29 mouse cellular contexts compared by ENCODE assay signal in genomic region chr16:50673339-50673738, GRCm38 (mm10).
DNase-seq lines count a peak whose midpoint lies in the region; ATAC-seq and TF ChIP-seq lines count a peak whose summit lies in the region.
"Had no signal": no experiment of that assay in that cellular context is flagged by ENCODE, and none has a peak within 500 bp of the region (broad histone marks: within the 10 kb centered on the region; RNA-seq: fewer than 3 reads in every experiment).

No protein-coding gene starts in this region.

- H3K27me3 ChIP-seq in stomach, embryonic 16.5 days (ENCODE audit: control insufficient read depth, insufficient read depth, low read length), result no peaks in the 10 kb centered on the region
- H3K27me3 ChIP-seq in stomach, postnatal 0 days (ENCODE audit: control insufficient read depth, insufficient read depth, low read length), result no peaks in the 10 kb centered on the region
- no peaks in the 10 kb centered on the region for H3K27me3 ChIP-seq in intestine, postnatal 0 days (replicated peaks; ENCODE audit: control insufficient read depth, insufficient read depth, low read length)
- H3K27me3 ChIP-seq: forebrain, embryonic 13.5 days; limb, embryonic 15.5 days; liver, embryonic 13.5 days; midbrain, embryonic 12.5 days; neural tube, embryonic 15.5 days had no signal

- no peak overlapping the region for H3K4me2 ChIP-seq in stomach, embryonic 16.5 days (ENCODE audit: low read depth, low read length)
- H3K4me2 ChIP-seq in stomach, postnatal 0 days (replicated peaks; ENCODE audit: low read depth), result no peak overlapping the region
- H3K4me2 ChIP-seq in intestine, postnatal 0 days (replicated peaks; ENCODE audit: low read depth), result no peak overlapping the region
- H3K4me2 ChIP-seq: forebrain, embryonic 13.5 days; heart, embryonic 11.5 days; hindbrain, embryonic 14.5 days; limb, embryonic 15.5 days; liver, embryonic 13.5 days; midbrain, embryonic 12.5 days; neural tube, embryonic 15.5 days had no signal

- no peak for TF ChIP-seq CTCF in stomach, postnatal 0 days (IDR thresholded peaks at IDR 0.05; ENCODE audit: low read depth)
- no peak for TF ChIP-seq CTCF in intestine, postnatal 0 days (IDR thresholded peaks at IDR 0.05; ENCODE audit: low read depth)

- TF ChIP-seq EP300 in stomach, postnatal 0 days (optimal IDR thresholded peaks at IDR 0.05), result no peak

- no peaks in the 10 kb centered on the region for H3K36me3 ChIP-seq in stomach, embryonic 16.5 days (ENCODE audit: control insufficient read depth, insufficient read depth, low read length)
- H3K36me3 ChIP-seq in stomach, postnatal 0 days (ENCODE audit: control insufficient read depth, insufficient read depth, low read length), result no peaks in the 10 kb centered on the region
- H3K36me3 ChIP-seq in intestine, postnatal 0 days (ENCODE audit: control insufficient read depth, insufficient read depth), result no peaks in the 10 kb centered on the region
- H3K36me3 ChIP-seq: G1E; limb, embryonic 10.5 days; limb, embryonic 15.5 days; liver, embryonic 13.5 days; midbrain, embryonic 12.5 days; neural tube, embryonic 15.5 days had no signal

- H3K27ac ChIP-seq in stomach, embryonic 16.5 days (ENCODE audit: low read length), result 0 out of 2 replicates have a peak overlapping the region, but pooled peaks have one; percentile 14
- no peak overlapping the region for H3K27ac ChIP-seq in stomach, postnatal 0 days (replicated peaks)
- no peak overlapping the region for H3K27ac ChIP-seq in intestine, postnatal 0 days (ENCODE audit: low read depth, low read length)
- H3K27ac ChIP-seq: forebrain, embryonic 13.5 days; hindbrain, embryonic 14.5 days; limb, embryonic 10.5 days; limb, embryonic 15.5 days; liver, embryonic 13.5 days; midbrain, embryonic 12.5 days; neural tube, embryonic 15.5 days had no signal

- DNase-seq in layer of hippocampus, adult 18-20 months (ENCODE audit: low spot score in 2 of 2), result peak; percentile 28 to 66
- DNase-seq in layer of hippocampus, postnatal 25 days (ENCODE audit: extremely low spot score in 1 of 2, low spot score in 1 of 2), result no peak
- no peak for DNase-seq in stomach, postnatal 0 days (ENCODE audit: low spot score)
- peak; percentile 51 for DNase-seq in brain, adult 2 months (ENCODE audit: low read depth, low spot score)
- no peak for DNase-seq in urinary bladder, postnatal 25 days (ENCODE audit: low spot score)
- DNase-seq: cerebellum, adult 2 months; cerebellum, postnatal 25 days; gastrocnemius, postnatal 25 days; heart, adult 11 months; heart, postnatal 4 days; liver, embryonic 13.5 days; lung, adult 18-20 months; lung, postnatal 4 days; retina, postnatal 1 day; right cerebral cortex, postnatal 14 days; thymus, adult 2 months; thymus, postnatal 36 days had no signal

- ATAC-seq in stomach, embryonic 16.5 days (ENCODE audit: insufficient read depth, low FRiP score), result no peak
- ATAC-seq in stomach, postnatal 0 days (ENCODE audit: low FRiP score, low TSS enrichment), result no peak
- no peak for ATAC-seq in intestine, postnatal 0 days
- ATAC-seq: forebrain, embryonic 13.5 days; lung, postnatal 0 days had no signal

- H3K9ac ChIP-seq in stomach, embryonic 16.5 days (ENCODE audit: low read length), result no peak overlapping the region
- H3K9ac ChIP-seq in stomach, postnatal 0 days (ENCODE audit: low read length), result no peak overlapping the region
- H3K9ac ChIP-seq in intestine, postnatal 0 days (ENCODE audit: low read depth, low read length), result no peak overlapping the region
- H3K9ac ChIP-seq: forebrain, embryonic 13.5 days; hindbrain, embryonic 14.5 days; limb, embryonic 15.5 days; liver, embryonic 13.5 days; midbrain, embryonic 12.5 days; neural tube, embryonic 15.5 days had no signal

- H3K9me3 ChIP-seq in stomach, embryonic 16.5 days (replicated peaks; ENCODE audit: control insufficient read depth, low read length), result no peaks in the 10 kb centered on the region
- no peaks in the 10 kb centered on the region for H3K9me3 ChIP-seq in stomach, postnatal 0 days (ENCODE audit: control insufficient read depth, low read length)
- no peaks in the 10 kb centered on the region for H3K9me3 ChIP-seq in intestine, postnatal 0 days (ENCODE audit: control insufficient read depth)
- H3K9me3 ChIP-seq: forebrain, embryonic 13.5 days; G1E; limb, embryonic 10.5 days; limb, embryonic 15.5 days; liver, embryonic 13.5 days; megakaryocyte, embryonic 14.5 days; midbrain, embryonic 12.5 days; neural tube, embryonic 15.5 days had no signal

- no peaks in the 10 kb centered on the region for H3K4me1 ChIP-seq in stomach, embryonic 16.5 days (ENCODE audit: control insufficient read depth, insufficient read depth, low read length)
- H3K4me1 ChIP-seq in stomach, postnatal 0 days (replicated peaks; ENCODE audit: control insufficient read depth, insufficient read depth), result no peaks in the 10 kb centered on the region
- H3K4me1 ChIP-seq in intestine, postnatal 0 days (replicated peaks; ENCODE audit: control insufficient read depth, insufficient read depth, low read length), result no peaks in the 10 kb centered on the region
- H3K4me1 ChIP-seq: forebrain, embryonic 13.5 days; limb, embryonic 10.5 days; limb, embryonic 15.5 days; liver, embryonic 13.5 days; megakaryocyte, embryonic 14.5 days; midbrain, embryonic 12.5 days; neural tube, embryonic 15.5 days had no signal

- 50% methylated on average over 5 of the region's 5 CpGs for WGBS in stomach, embryonic 16.5 days
- 49% methylated on average over 5 of the region's 5 CpGs for WGBS in stomach, postnatal 0 days
- 65% methylated on average over 5 of the region's 5 CpGs for WGBS in intestine, postnatal 0 days

- H3K4me3 ChIP-seq in stomach, embryonic 16.5 days (replicated peaks; ENCODE audit: low read length), result no peak overlapping the region
- no peak overlapping the region for H3K4me3 ChIP-seq in stomach, postnatal 0 days (ENCODE audit: low read depth, low read length)
- H3K4me3 ChIP-seq in intestine, postnatal 0 days (ENCODE audit: low read depth, low read length), result no peak overlapping the region
- H3K4me3 ChIP-seq: forebrain, embryonic 13.5 days; limb, embryonic 10.5 days; limb, embryonic 15.5 days; liver, embryonic 13.5 days; megakaryocyte, embryonic 14.5 days; midbrain, embryonic 12.5 days; neural tube, embryonic 15.5 days had no signal

Comparison
In these comparisons a context has a peak if more than half of its experiments do, and no peak if none do; other contexts are left out.
1. DNase-seq: peak in layer of hippocampus, adult 18-20 months (2 of 2) and brain, adult 2 months (single experiment); none in layer of hippocampus, postnatal 25 days (0 of 2), stomach, postnatal 0 days (single experiment) and urinary bladder, postnatal 25 days (single experiment).